Mouse (Mus musculus) G1E (cell line): ENCODE data around the gene Wnt11. TPM values are rescaled to one million over a fixed set of nuclear protein-coding genes. Genes with fewer than 3 reads are reported as not detected.

Source experiments
- ATAC-seq: 2 replicates; pipeline ENCODE4 v1.8.0; 2016; ENCODE audit warnings: mild to moderate bottlenecking; ENCODE audit not compliant: insufficient number of reproducible peaks, poor library complexity, low FRiP score, severe bottlenecking; ENCODE audit errors: extremely low read depth
- DNase-seq: peaks from one replicate; pipeline ENCODE4 v3.0.0; 2012; ENCODE audit warnings: low spot score
- H3K27me3 ChIP-seq: 2 replicates; pipeline ENCODE4 v1.6.1; 2012; ENCODE audit warnings: mild to moderate bottlenecking, low read length, inconsistent platforms; ENCODE audit not compliant: insufficient read depth
- H3K36me3 ChIP-seq: replicated peaks from 2 replicates; pipeline ENCODE3; 2012; ENCODE audit warnings: mild to moderate bottlenecking, inconsistent platforms
- H3K4me1 ChIP-seq: 2 replicates; pipeline ENCODE4 v1.6.1; 2012; ENCODE audit warnings: low read depth, low read length, inconsistent platforms, mixed read lengths; ENCODE audit not compliant: insufficient read depth
- H3K4me3 ChIP-seq: 2 replicates; pipeline ENCODE4 v1.5.1; 2012; ENCODE audit warnings: low read depth, mild to moderate bottlenecking, inconsistent platforms, low read length, moderate library complexity, mixed read lengths
- H3K9me3 ChIP-seq: replicated peaks from 2 replicates; pipeline ENCODE4 v1.6.1; 2012; ENCODE audit warnings: inconsistent platforms
- CTCF ChIP-seq: IDR thresholded peaks from 2 replicates; pipeline ENCODE4 v1.5.1; 2012; ENCODE audit warnings: low read depth, low read length, inconsistent platforms, mixed read lengths
- GATA1 ChIP-seq: IDR thresholded peaks from 2 replicates; pipeline ENCODE4 v1.6.1; 2012; ENCODE audit warnings: borderline replicate concordance, low read length, inconsistent platforms, mixed read lengths
- GATA2 ChIP-seq: IDR thresholded peaks from 2 replicates; pipeline ENCODE4 v1.6.1; 2012; ENCODE audit warnings: low read depth, low read length, inconsistent platforms, borderline replicate concordance
- POLR2AphosphoS5 ChIP-seq: IDR thresholded peaks from 2 replicates; pipeline ENCODE4 v1.6.1; 2012; ENCODE audit warnings: low read depth, low read length, inconsistent platforms; ENCODE audit not compliant: insufficient replicate concordance
- TAL1 ChIP-seq: conservative IDR thresholded peaks from 2 replicates; pipeline ENCODE4 v1.6.1; 2012; ENCODE audit warnings: low read depth, low read length, inconsistent platforms, mixed read lengths
- polyA plus RNA-seq: library from polyadenylated mRNA; stranded (reverse); fragments of >175 nt; gene quantifications from 2 replicates; pipeline ENCODE4 v1.2.3, GENCODE M21; 2012
- total RNA-seq, 2 experiments: library from RNA; stranded (forward) in 1 of 2; stranded (reverse) in 1 of 2; fragments of 200-1000 nt in 1 of 2; fragments of >200 nt in 1 of 2; fragmentation: Nextera tagmentation in 1 of 2; gene quantifications; 2 replicates each; pipeline ENCODE4 v1.2.3; 2014 to 2017

The Wnt11 gene
- total and polyA plus RNA-seq, 3 experiments, result not detected

GRCm38 (mm10) chr7:98843649-98844048 is 8.7 kb downstream of the Wnt11 start:
- Histone ChIP-seq H3K27me3 (peaks cover 36% of the 10 kb centered on the region), H3K4me3 (no peak overlapping the region), H3K4me1 (no peaks in the 10 kb centered on the region), H3K36me3 (no peaks in the 10 kb centered on the region), H3K9me3 (no peaks in the 10 kb centered on the region)
- TF ChIP-seq CTCF, result no peak
- no peak for TF ChIP-seq GATA2
- no peak for TF ChIP-seq POLR2AphosphoS5
- no peak for TF ChIP-seq GATA1
- no peak for TF ChIP-seq TAL1
- ATAC-seq (no peak), DNase-seq (no peak)

- Histone ChIP-seq H3K4me3 (no peak overlapping the region), H3K4me1 (no peaks in the 10 kb centered on the region), H3K36me3 (no peaks in the 10 kb centered on the region), H3K27me3 (peaks cover 17% of the 10 kb centered on the region), H3K9me3 (no peaks in the 10 kb centered on the region)
- no peak for DNase-seq
- no peak for ATAC-seq
- TF ChIP-seq CTCF (no peak), GATA1 (no peak), GATA2 (no peak)
Measured at GRCm38 (mm10) chr7:98848899-98849640, 14.2 kb downstream of the Wnt11 start.

- Histone ChIP-seq H3K9me3 (no peaks in the 10 kb centered on the region), H3K27me3 (peaks cover 16% of the 10 kb centered on the region), H3K36me3 (no peaks in the 10 kb centered on the region), H3K4me3 (no peak overlapping the region), H3K4me1 (no peaks in the 10 kb centered on the region)
- no peak for DNase-seq
- ATAC-seq, result no peak
- no peak for TF ChIP-seq TAL1
- TF ChIP-seq GATA1, result no peak
- TF ChIP-seq POLR2AphosphoS5, result no peak
- no peak for TF ChIP-seq GATA2
Measured at GRCm38 (mm10) chr7:98850388-98850787, 15.5 kb downstream of the Wnt11 start.

DNA sequence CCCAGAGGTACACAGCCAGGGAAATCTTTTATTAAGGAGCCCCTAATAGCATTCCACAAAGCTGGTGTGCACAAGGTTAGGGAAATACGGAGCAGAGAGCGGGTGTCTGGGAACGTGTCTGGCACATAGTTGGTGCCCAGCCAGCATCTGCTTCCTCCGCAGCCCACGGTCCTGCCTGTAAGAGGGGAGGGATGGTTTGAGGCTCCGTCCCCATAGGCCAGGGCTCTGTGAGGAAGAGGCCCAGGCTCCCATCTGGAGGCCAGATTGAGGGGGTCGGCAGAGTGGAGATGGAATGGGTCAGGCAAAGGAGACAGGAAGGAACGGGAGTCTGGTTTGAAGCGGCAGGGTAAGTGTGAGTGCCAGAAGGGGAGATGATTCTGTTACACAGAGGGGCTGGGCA is 16.3 kb downstream of the Wnt11 start:
- H3K4me1 ChIP-seq, result no peaks in the 10 kb centered on the region
- ATAC-seq, result no peak
- TF ChIP-seq TAL1 (no peak), CTCF (no peak), GATA2 (no peak), GATA1 (no peak), POLR2AphosphoS5 (no peak)
- H3K27me3 ChIP-seq, result peaks cover 16% of the 10 kb centered on the region
- H3K4me3 ChIP-seq, result no peak overlapping the region
- H3K36me3 ChIP-seq, result no peaks in the 10 kb centered on the region
- no peak for DNase-seq
- no peaks in the 10 kb centered on the region for H3K9me3 ChIP-seq

GRCm38 (mm10) chr7:98852950-98853650 is 18.2 kb downstream of the Wnt11 start:
- no peaks in the 10 kb centered on the region for H3K4me1 ChIP-seq
- no peaks in the 10 kb centered on the region for H3K9me3 ChIP-seq
- H3K4me3 ChIP-seq, result no peak overlapping the region
- ATAC-seq (no peak), DNase-seq (no peak)
- TF ChIP-seq GATA2 (no peak), TAL1 (no peak), CTCF (no peak), GATA1 (no peak), POLR2AphosphoS5 (no peak)
- peaks cover 16% of the 10 kb centered on the region for H3K27me3 ChIP-seq
- no peaks in the 10 kb centered on the region for H3K36me3 ChIP-seq

GRCm38 (mm10) chr7:98853806-98854205 is 18.9 kb downstream of the Wnt11 start:
- no peaks in the 10 kb centered on the region for H3K36me3 ChIP-seq
- H3K4me1 ChIP-seq, result no peaks in the 10 kb centered on the region
- TF ChIP-seq GATA2 (no peak), TAL1 (no peak), POLR2AphosphoS5 (no peak), GATA1 (no peak), CTCF (no peak)
- H3K9me3 ChIP-seq, result no peaks in the 10 kb centered on the region
- H3K27me3 ChIP-seq, result peaks cover 13% of the 10 kb centered on the region
- no peak overlapping the region for H3K4me3 ChIP-seq
- no peak for ATAC-seq
- DNase-seq, result no peak
